Mouse (Mus musculus): ENCODE data around the gene Cib1.

DNA sequence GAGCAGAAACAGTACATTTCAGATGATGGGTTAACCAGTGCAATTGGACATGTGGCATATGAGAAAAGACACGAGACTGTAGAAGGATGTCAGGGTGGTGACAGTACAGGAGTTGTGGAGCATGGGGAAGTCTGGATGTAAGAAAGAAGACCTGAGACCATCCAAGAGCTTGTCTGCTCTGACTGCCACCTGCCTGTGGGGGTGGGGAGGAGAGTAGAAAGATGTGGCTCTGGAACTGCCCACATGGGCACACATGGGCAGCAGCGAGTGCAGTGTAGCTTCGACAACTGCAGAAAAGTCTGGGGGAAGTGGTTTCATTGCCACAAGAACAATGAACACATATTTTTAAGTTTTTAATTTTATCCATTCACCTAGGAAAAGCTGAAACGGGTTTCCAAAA lies 35.2 kb downstream of the Cib1 start:
- TF ChIP-seq CTCF (IDR thresholded peaks at IDR 0.05; ENCODE audit: low read depth) (no peak), EP300 (optimal IDR thresholded peaks at IDR 0.05) (no peak)
